Mouse (Mus musculus) urinary bladder, adult 2 months (tissue): ENCODE results near the gene Etfbkmt. TPM values are rescaled to one million over a fixed set of nuclear protein-coding genes. Genes with fewer than 3 reads are reported as not detected.
"Not testable (repeated sequence)": the region's sequence is repeated elsewhere in the genome, so short reads cannot be mapped to it uniquely, and the experiment has no call there.

Source experiments
- DNase-seq: peaks from one replicate; pipeline ENCODE4 v3.0.0; 2022; ENCODE audit warnings: low spot score
- polyA plus RNA-seq: library from polyadenylated mRNA; depleted of rRNA; stranded (reverse); fragments of >200 nt; gene quantifications from 2 replicates; pipeline ENCODE4 v1.2.3, GENCODE M21; 2012; rRNA removed

Etfbkmt gene
- polyA plus RNA-seq, 1 experiment: 67.1 TPM

- DNase-seq: no peak
Observed at GRCm38 (mm10) chr6:149184007-149184406, 44.4 kb downstream of the Etfbkmt start.

GRCm38 (mm10) chr6:149187371-149187770 lies 47.7 kb downstream of the Etfbkmt start:
- no peak for DNase-seq

GRCm38 (mm10) chr6:149188041-149188924 lies 48.6 kb downstream of the Etfbkmt start, which contains the start of gene Amn1:
Amn1 (minus strand) TSS chr6:149188712.
- DNase-seq: peak; percentile 82

- DNase-seq: no peak
Observed at GRCm38 (mm10) chr6:149188925-149189257, 49.2 kb downstream of the Etfbkmt start.

GRCm38 (mm10) chr6:149189340-149189922 lies 49.8 kb downstream of the Etfbkmt start:
- DNase-seq: no peak

GRCm38 (mm10) chr6:149191951-149192350 lies 52.3 kb downstream of the Etfbkmt start:
- DNase-seq: not testable (repeated sequence)

GRCm38 (mm10) chr6:149193276-149193905 lies 53.7 kb downstream of the Etfbkmt start:
- DNase-seq: no peak

- no peak for DNase-seq
Observed at GRCm38 (mm10) chr6:149197116-149197515, 57.5 kb downstream of the Etfbkmt start.

GRCm38 (mm10) chr6:149198572-149198971 lies 58.9 kb downstream of the Etfbkmt start:
- no peak for DNase-seq

Other genes with a start within 250 kb of the Etfbkmt start
- 16.5 and 19.3 TPM in 2 replicates for gene Caprin2, start 243.6 kb upstream of the Etfbkmt start, polyA plus RNA-seq
- gene Sinhcaf, start 193.4 kb upstream of the Etfbkmt start, polyA plus RNA-seq: 17.8 and 20.9 TPM in 2 replicates
- 5.1 and 6.7 TPM in 2 replicates for gene Dennd5b, start 38.2 kb upstream of the Etfbkmt start, polyA plus RNA-seq
- gene Gm10203, start 9.7 kb upstream of the Etfbkmt start, polyA plus RNA-seq: not detected in 2 replicates
- gene Amn1, start 48.9 kb downstream of the Etfbkmt start, polyA plus RNA-seq: 13.2 and 18.2 TPM in 2 replicates
- 13.8 and 17.1 TPM in 2 replicates for gene Resf1, start 169.6 kb downstream of the Etfbkmt start, polyA plus RNA-seq